Mouse (Mus musculus) neural tube, embryonic 12.5 days (tissue): ENCODE data around the gene Gdf3. TPM values are rescaled to one million over a fixed set of nuclear protein-coding genes. Genes with fewer than 3 reads are reported as not detected.
A peak's percentile ranks its signal among the peaks of the same experiment; 100 is the strongest.

Source experiments
- ATAC-seq: fragments of 200-750 bp; cut with Nextera tagmentation; 2 replicates; pipeline ENCODE4 v1.8.0; 2017; ENCODE audit warnings: low read depth, mild to moderate bottlenecking, moderate TSS enrichment, moderate library complexity; ENCODE audit not compliant: low FRiP score
- H3K27ac ChIP-seq: fragments of 300-500 bp; sonication (generic); 2 replicates; pipeline ENCODE4 v1.5.1; 2016
- H3K27me3 ChIP-seq: fragments of 300-500 bp; sonication (generic); replicated peaks from 2 replicates; pipeline ENCODE4 v1.6.1; 2016; ENCODE audit warnings: mild to moderate bottlenecking
- H3K36me3 ChIP-seq: fragments of 300-500 bp; sonication (generic); 2 replicates; pipeline ENCODE4 v1.6.1; 2016; ENCODE audit warnings: mild to moderate bottlenecking
- H3K4me1 ChIP-seq: fragments of 300-500 bp; sonication (generic); 2 replicates; pipeline ENCODE4 v1.6.1; 2016
- H3K4me2 ChIP-seq: fragments of 300-500 bp; sonication (generic); replicated peaks from 2 replicates; pipeline ENCODE4 v1.6.1; 2016; ENCODE audit warnings: mild to moderate bottlenecking
- H3K4me3 ChIP-seq: fragments of 300-500 bp; sonication (generic); 2 replicates; pipeline ENCODE4 v1.5.1; 2016
- H3K9ac ChIP-seq: fragments of 300-500 bp; sonication (generic); 2 replicates; pipeline ENCODE4 v1.6.1; 2016; ENCODE audit warnings: mild to moderate bottlenecking
- H3K9me3 ChIP-seq: fragments of 300-500 bp; sonication (generic); 2 replicates; pipeline ENCODE4 v1.6.1; 2016; ENCODE audit warnings: mild to moderate bottlenecking
- WGBS: fragments of 180-500 bp; shearing (Covaris S2); methylation state at CpG from one replicate; pipeline ENCODE4 v1.1.7; 2016; 5-methylcytosine and 5-hydroxymethylcytosine counted together
- polyA plus RNA-seq: library from polyadenylated mRNA; unstranded; fragments of >200 nt; fragmentation: Nextera tagmentation; extraction: Ambion mirVana; gene quantifications from 2 replicates; pipeline ENCODE4 v1.2.1, GENCODE M21; 2016

Gene Gdf3
- polyA plus RNA-seq, 1 experiment from 2014 or later: not detected

- 13% methylated on average over 22 of the region's 22 CpGs for WGBS
- peak within 1 kb of the TSS; percentile 63 for H3K4me2 ChIP-seq
- H3K9me3 ChIP-seq: no peaks in the 10 kb centered on the region
- no peaks in the 10 kb centered on the region for H3K4me1 ChIP-seq
- peak within 1 kb of the TSS; percentile 42; the same call in 1 of the 2 replicates for H3K9ac ChIP-seq
- H3K27ac ChIP-seq: no peak within 1 kb of the TSS
- peak; percentile 41; the same call in 1 of the 2 replicates for ATAC-seq
- H3K4me3 ChIP-seq: peak within 1 kb of the TSS; percentile 31
- no peaks in the 10 kb centered on the region for H3K27me3 ChIP-seq
- no peaks in the 10 kb centered on the region for H3K36me3 ChIP-seq
Observed at GRCm38 (mm10) chr6:122602242-122602991, 7.5 kb downstream of the Gdf3 start, which contains the start of gene Apobec1. Gene Apobec1 (minus strand): TSS chr6:122602444.

- Histone ChIP-seq H3K36me3 (no peaks in the 10 kb centered on the region), H3K4me2 (peak overlapping the region; percentile 63), H3K9ac (no peak overlapping the region), H3K27me3 (no peaks in the 10 kb centered on the region), H3K4me3 (no peak overlapping the region), H3K9me3 (no peaks in the 10 kb centered on the region), H3K4me1 (no peaks in the 10 kb centered on the region), H3K27ac (no peak overlapping the region)
- ATAC-seq: no peak
- 91% methylated on average over 3 of the region's 3 CpGs for WGBS
Observed at GRCm38 (mm10) chr6:122601615-122602014, 8.3 kb downstream of the Gdf3 start.

- ATAC-seq: no peak
- 90% methylated on average over 4 of the region's 4 CpGs for WGBS
- no peaks in the 10 kb centered on the region for H3K4me1 ChIP-seq
Observed at GRCm38 (mm10) chr6:122601031-122601430, 8.9 kb downstream of the Gdf3 start.

GRCm38 (mm10) chr6:122600066-122600646 lies 9.7 kb downstream of the Gdf3 start:
- Histone ChIP-seq H3K27me3 (no peaks in the 10 kb centered on the region), H3K9ac (no peak overlapping the region), H3K4me3 (no peak overlapping the region), H3K36me3 (no peaks in the 10 kb centered on the region), H3K9me3 (no peaks in the 10 kb centered on the region), H3K4me1 (no peaks in the 10 kb centered on the region), H3K27ac (no peak overlapping the region), H3K4me2 (no peak overlapping the region)
- WGBS: 81% methylated on average over 7 of the region's 7 CpGs
- no peak for ATAC-seq

More at GRCm38 (mm10) chr6:122601031-122601430, 8.9 kb downstream of the Gdf3 start:
- H3K9ac ChIP-seq: no peak overlapping the region
- no peak overlapping the region for H3K4me3 ChIP-seq
- no peaks in the 10 kb centered on the region for H3K9me3 ChIP-seq
- H3K36me3 ChIP-seq: no peaks in the 10 kb centered on the region
- no peaks in the 10 kb centered on the region for H3K27me3 ChIP-seq
- no peak overlapping the region for H3K4me2 ChIP-seq
- no peak overlapping the region for H3K27ac ChIP-seq

GRCm38 (mm10) chr6:122599054-122599737 lies 10.7 kb downstream of the Gdf3 start:
- H3K27ac ChIP-seq: no peak overlapping the region
- no peak for ATAC-seq
- 93% methylated on average over 9 of the region's 9 CpGs for WGBS
- no peak overlapping the region for H3K4me3 ChIP-seq
- H3K4me1 ChIP-seq: no peaks in the 10 kb centered on the region
- no peak overlapping the region for H3K9ac ChIP-seq
- H3K27me3 ChIP-seq: no peaks in the 10 kb centered on the region
- H3K36me3 ChIP-seq: no peaks in the 10 kb centered on the region
- H3K9me3 ChIP-seq: no peaks in the 10 kb centered on the region
- no peak overlapping the region for H3K4me2 ChIP-seq

- WGBS: 90% methylated on average over 6 of the region's 6 CpGs
Observed at GRCm38 (mm10) chr6:122598436-122598835, 11.5 kb downstream of the Gdf3 start.

GRCm38 (mm10) chr6:122598014-122598413 lies 11.9 kb downstream of the Gdf3 start:
- WGBS: 97% methylated on average over 4 of the region's 4 CpGs
- Histone ChIP-seq H3K4me1 (no peaks in the 10 kb centered on the region), H3K4me2 (no peak overlapping the region), H3K27me3 (no peaks in the 10 kb centered on the region), H3K4me3 (no peak overlapping the region), H3K9me3 (no peaks in the 10 kb centered on the region), H3K9ac (no peak overlapping the region), H3K36me3 (no peaks in the 10 kb centered on the region), H3K27ac (no peak overlapping the region)
- ATAC-seq: no peak

More at GRCm38 (mm10) chr6:122598436-122598835, 11.5 kb downstream of the Gdf3 start:
- no peak overlapping the region for H3K4me3 ChIP-seq
- H3K36me3 ChIP-seq: no peaks in the 10 kb centered on the region
- no peak overlapping the region for H3K9ac ChIP-seq
- H3K27ac ChIP-seq: no peak overlapping the region
- no peaks in the 10 kb centered on the region for H3K9me3 ChIP-seq
- no peak overlapping the region for H3K4me2 ChIP-seq
- no peak for ATAC-seq
- no peaks in the 10 kb centered on the region for H3K27me3 ChIP-seq
- no peaks in the 10 kb centered on the region for H3K4me1 ChIP-seq

- Histone ChIP-seq H3K9me3 (no peaks in the 10 kb centered on the region), H3K9ac (no peak overlapping the region), H3K4me2 (no peak overlapping the region), H3K27ac (no peak overlapping the region), H3K4me1 (no peaks in the 10 kb centered on the region), H3K36me3 (no peaks in the 10 kb centered on the region), H3K27me3 (no peaks in the 10 kb centered on the region), H3K4me3 (no peak overlapping the region)
- 90% methylated on average over 7 of the region's 7 CpGs for WGBS
- no peak for ATAC-seq
Observed at GRCm38 (mm10) chr6:122596608-122597007, 13.3 kb downstream of the Gdf3 start.

- no peak overlapping the region for H3K9ac ChIP-seq
- 0 out of 2 replicates have a peak, but pooled peaks have one; percentile 21 for ATAC-seq
- H3K9me3 ChIP-seq: no peaks in the 10 kb centered on the region
- 46% methylated on average over 7 of the region's 7 CpGs for WGBS
- H3K4me2 ChIP-seq: no peak overlapping the region
- H3K27ac ChIP-seq: no peak overlapping the region
- H3K27me3 ChIP-seq: no peaks in the 10 kb centered on the region
- no peak overlapping the region for H3K4me3 ChIP-seq
- H3K4me1 ChIP-seq: no peaks in the 10 kb centered on the region
- H3K36me3 ChIP-seq: no peaks in the 10 kb centered on the region
Observed at GRCm38 (mm10) chr6:122595637-122596036, 14.2 kb downstream of the Gdf3 start.

GRCm38 (mm10) chr6:122592905-122593304 lies 17.0 kb downstream of the Gdf3 start:
- Histone ChIP-seq H3K27me3 (no peaks in the 10 kb centered on the region), H3K4me3 (no peak overlapping the region), H3K4me1 (no peaks in the 10 kb centered on the region), H3K27ac (no peak overlapping the region), H3K9me3 (no peaks in the 10 kb centered on the region), H3K36me3 (no peaks in the 10 kb centered on the region), H3K4me2 (no peak overlapping the region), H3K9ac (no peak overlapping the region)
- no peak for ATAC-seq
- 87% methylated on average over 2 of the region's 2 CpGs for WGBS

GRCm38 (mm10) chr6:122591027-122591758 lies 18.7 kb downstream of the Gdf3 start:
- Histone ChIP-seq H3K9me3 (no peaks in the 10 kb centered on the region), H3K27me3 (no peaks in the 10 kb centered on the region), H3K4me3 (no peak overlapping the region), H3K27ac (no peak overlapping the region), H3K4me1 (no peaks in the 10 kb centered on the region), H3K36me3 (no peaks in the 10 kb centered on the region), H3K9ac (no peak overlapping the region), H3K4me2 (no peak overlapping the region)
- ATAC-seq: no peak
- WGBS: 87% methylated on average over 13 of the region's 13 CpGs

- no peaks in the 10 kb centered on the region for H3K27me3 ChIP-seq
- H3K9me3 ChIP-seq: peaks cover 5% of the 10 kb centered on the region; the same call in 1 of the 2 replicates
- H3K4me2 ChIP-seq: no peak overlapping the region
- ATAC-seq: no peak
- no peaks in the 10 kb centered on the region for H3K4me1 ChIP-seq
- H3K36me3 ChIP-seq: no peaks in the 10 kb centered on the region
- no peak overlapping the region for H3K9ac ChIP-seq
- H3K27ac ChIP-seq: no peak overlapping the region
- H3K4me3 ChIP-seq: no peak overlapping the region
- WGBS: 76% methylated on average over 1 of the region's 1 CpGs
Observed at GRCm38 (mm10) chr6:122579086-122579485, 30.8 kb downstream of the Gdf3 start.
